Mouse (Mus musculus): ENCODE results near the gene Mapkapk3.

Gene Mapkapk3

DNA sequence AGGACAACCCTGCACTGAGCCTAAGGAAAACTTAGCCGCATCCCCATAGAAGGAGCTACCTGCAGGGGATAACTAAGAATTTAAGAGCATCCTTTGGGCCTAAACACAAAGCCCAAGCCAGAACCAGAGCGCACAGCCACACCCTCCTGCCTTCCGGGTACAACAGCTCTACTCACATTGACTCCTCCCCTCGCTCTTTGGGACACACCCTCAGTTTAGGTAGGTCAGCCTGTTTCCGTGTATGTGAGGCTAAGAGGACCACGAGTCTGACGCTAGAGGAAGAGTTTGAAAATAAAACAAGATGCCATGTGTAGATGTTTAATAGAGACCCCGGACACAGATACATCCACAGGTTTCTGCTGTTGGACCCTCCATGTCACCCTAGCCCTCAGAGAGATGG, 966 bp downstream of the Mapkapk3 start:
- no peak for DNase-seq (ENCODE audit: low spot score)

DNA sequence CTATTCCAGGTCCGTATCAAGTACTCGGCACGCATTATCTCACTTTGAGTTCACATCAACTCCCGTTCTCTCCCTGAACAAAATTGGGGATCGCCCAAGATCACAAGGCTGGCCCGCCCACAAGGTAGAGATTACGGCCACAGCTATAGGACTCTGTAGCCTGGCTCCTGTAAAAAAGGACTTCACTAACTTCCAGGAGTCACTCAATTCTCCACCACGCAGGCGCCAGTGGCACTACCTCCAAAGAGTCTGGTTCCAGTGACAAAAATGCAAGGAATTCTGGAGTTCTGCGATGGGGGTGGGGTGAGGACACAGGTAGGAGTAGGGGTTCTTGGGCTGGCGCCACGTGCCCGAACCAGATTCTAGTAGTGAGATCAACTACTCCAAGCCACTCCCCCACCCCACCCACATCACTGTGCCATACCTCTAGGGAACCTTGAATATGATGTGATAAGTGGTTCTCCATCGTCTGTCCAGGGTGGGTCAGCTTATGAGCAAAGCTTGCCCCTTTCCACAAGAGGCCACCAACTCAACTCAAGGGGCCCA, 1.5 kb downstream of the Mapkapk3 start:
- DNase-seq (ENCODE audit: low spot score): no peak

DNA sequence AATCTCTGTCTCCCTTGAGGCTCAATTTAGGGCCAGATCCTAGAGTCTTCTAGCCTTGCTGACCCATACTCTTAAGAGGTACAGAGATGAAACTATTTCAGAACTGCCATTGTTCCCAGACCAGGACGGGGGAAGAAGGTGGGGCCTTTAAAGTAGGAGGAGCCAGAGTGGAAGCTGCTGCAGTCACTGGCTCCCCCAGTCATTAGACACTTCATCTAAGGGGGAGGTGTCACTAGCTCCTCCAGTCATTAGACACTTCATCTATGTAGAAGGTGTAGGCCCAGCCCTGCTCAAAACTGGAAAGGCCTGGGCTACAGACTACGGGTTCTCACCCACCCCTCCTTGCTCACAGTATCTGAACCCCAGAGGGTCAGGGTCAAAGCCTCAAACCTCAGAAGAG, 2.4 kb downstream of the Mapkapk3 start:
- no peak for DNase-seq (ENCODE audit: low spot score)

DNA sequence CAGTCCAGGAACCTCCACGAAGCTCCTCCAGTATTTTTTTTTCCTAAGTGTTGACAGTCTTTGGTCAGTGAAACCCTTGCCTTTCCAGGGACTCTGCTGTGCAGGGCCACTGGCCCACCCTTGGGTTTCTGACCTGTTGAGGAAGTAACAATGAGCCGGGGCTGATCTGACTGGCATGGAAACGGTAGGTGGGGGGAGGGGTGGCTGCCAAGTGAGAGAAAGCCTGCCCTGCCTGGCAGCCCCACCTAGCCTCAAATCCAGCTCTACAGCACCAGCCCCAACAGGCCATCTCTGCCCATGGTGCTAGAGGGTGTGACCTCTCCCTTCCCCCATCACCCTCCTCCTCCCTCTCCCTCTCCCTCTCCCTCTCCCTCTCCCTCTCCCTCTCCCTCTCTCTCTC, 4.7 kb downstream of the Mapkapk3 start:
- no peak for DNase-seq (ENCODE audit: low spot score)

DNA sequence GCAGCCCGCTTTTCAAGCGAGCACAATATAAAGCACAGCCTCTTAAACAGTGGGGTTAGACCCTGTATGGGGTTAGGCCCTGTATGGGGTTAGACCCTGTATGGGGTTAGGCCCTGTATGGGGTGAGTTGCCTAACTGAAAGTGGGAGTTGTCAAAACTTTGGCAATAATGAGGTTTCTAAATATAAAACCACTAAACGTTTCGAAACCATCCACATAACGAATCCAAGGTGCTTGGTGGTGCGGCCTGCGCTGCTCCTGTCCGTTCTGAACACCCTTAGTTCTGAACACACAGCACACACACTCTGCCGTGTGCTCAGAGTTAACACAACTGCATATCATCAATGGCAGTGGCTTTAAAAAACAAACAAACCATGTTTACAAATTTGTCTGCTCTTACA, 6.7 kb downstream of the Mapkapk3 start:
- DNase-seq (ENCODE audit: low spot score): no peak

DNA sequence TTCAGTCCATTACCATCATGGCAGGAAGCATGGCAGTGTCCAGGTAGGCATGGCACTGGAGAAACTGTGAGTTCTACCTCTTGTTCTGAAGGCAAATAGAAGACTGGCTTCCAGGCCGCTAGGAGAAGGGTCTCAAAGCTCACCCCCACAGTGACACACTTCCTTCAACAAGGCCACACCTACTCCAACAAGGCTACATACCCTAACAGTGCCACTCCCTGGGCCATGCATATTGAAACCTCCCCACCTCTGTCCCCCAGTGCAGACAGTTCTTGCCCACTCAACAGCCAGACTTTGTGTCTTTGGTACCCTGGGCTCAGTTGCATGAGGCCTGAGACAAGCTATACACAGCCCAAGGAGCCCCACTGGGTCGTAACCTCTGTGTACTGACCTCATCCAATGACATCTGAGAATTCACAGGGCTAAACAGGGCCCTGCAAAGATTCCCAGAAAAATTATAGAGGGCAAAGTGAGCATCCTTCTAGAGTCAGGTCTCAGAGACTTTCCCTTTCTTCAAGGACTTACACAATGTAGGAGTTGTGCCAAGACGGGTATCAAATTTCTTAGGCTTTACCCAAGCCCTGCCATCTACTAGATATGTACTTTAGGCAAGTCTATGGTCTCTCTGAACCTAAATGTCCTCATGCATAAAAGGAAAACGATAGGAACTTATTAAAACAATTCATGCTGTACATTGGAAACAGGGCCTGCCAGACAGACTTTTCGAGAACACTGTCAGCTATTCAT, 8.3 kb downstream of the Mapkapk3 start:
- no peak for DNase-seq (ENCODE audit: low spot score)

DNA sequence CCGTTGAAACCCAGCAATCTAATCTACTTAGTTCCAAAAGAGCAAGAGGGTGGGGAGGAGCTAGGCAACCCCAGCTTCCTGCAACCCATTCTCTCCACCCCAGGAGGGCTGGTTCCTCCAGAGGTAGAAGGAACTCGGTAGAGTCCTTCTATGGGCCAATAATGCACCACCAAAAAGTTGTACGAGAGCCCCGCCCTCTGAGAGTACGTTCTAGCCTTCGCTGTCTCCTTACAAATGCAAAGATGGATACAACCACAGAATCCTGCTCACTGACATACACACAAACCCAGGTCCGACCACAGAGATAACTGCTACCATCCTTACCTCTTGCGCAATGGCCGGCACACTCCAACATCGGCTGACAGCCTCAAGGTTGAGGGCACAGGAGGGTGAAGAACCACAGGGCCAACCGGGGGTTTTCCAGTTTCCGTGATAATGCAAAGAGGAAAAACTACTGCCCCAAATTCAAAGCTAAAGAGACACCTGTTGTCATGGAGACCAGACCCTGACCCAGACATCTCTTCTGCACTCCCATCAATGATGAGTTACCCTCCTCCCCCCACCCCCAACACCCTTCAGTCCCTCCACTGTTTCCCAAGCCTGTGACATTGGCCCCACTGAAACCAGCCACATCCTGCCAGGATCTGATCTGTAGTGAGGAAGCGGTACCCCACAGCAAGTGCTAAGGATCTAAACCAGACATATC, 9.2 kb downstream of the Mapkapk3 start:
- DNase-seq (ENCODE audit: low spot score): no peak

DNA sequence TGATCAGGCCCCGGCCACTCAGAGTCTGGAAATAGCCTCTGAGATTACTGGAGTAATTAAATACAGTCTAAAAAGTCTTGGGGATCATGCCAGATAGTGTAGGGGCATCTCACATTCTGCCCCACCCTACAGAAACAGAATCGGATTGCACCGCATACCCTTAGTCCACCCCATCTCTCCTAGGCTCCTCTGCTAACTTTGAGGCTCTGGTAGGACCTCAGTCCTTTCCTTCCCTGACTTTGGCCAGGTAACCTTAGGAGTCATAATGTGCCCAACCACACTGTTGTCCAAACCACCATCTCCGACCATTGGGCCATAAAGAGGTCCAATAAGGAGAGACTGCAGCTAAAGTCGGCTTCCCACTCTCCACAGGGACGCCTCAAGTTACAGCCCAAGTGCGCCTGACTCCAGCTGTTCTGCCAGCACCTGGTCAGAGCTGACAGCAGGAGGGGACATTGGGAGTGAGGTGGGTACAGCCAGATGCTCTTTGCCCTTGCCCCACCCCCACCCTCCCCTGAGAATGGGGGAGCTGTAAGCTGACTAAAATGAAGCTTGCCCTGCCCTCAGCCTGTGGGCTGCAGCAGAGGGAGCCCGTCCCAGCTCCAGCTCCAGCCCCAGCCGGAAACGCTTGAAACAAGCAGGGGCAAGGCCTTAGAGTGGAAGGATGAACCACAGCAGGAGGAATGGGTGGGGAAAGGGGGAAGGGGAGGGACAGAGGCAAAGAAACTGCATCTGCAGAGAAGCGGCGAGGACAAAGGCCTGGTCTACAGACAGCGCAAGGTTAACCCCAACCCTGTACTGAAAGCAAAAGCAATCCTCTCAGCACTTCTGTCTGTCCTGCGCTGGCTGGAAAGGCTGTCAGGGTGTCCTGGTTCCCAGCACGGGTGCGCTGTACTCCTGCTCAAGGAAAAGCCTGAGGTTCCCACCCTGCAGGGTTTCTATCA, 10.0 kb downstream of the Mapkapk3 start:
- no peak for DNase-seq (ENCODE audit: low spot score)

DNA sequence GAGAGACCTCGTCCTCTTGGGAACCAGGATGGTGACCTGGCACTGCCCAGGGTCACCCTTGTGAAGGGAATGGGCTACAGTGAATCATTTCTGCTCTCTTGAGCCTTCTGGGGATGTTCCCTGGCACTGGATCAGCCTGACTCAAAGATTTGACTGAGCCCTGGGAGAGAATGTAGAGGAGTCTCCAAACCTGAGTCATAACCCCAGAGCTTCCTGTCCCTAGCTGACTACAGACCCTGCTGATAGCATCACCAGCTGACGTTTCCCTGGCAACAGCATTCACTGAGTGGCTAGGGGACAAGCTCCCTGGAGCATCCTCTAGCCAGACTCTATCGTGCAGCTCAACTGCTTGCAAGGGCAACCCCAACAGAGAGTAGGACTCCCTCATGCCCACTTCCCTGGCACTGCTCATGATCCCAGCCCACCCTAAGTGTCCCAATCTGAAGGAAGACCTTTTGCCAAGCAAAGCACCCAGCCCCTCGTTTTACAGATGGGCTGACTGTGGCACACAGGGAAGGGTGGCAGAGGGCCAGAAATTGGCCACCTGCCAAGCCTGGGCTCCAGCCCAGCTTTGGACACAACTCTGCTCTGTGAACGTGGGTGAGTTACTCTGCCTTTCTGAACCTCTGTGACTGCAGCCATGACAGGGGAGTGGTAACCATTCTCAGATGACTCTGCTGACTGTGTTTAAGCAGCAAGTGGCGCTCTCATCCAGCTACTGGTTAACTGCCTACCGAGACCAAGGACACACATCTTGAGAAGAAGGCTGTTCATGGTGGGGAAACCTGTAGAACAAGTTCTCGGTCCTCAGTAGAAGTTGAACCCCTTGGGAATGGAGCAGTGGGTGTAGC, 10.9 kb downstream of the Mapkapk3 start:
- no peak for DNase-seq (ENCODE audit: low spot score)

DNA sequence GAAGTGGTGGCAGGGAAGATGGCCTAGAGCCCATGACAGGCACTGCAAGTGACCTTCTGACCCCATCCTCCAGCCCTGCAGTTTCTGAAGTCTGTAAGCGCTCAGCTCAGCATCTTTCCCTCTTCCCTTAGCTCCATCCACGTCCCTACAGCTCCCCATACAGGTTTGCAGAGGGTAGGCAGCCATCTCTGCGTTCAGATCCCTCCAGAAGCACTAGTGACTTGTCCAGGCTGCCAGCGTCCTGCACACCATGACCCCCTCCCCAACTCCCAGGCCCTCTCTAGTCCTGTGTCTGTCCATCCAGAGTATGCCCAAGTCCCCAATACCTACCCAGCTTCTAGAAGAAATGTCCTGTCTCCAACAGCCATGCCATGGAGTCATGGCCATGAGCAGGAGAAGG, 11.6 kb downstream of the Mapkapk3 start:
- no peak for DNase-seq (ENCODE audit: low spot score)

DNA sequence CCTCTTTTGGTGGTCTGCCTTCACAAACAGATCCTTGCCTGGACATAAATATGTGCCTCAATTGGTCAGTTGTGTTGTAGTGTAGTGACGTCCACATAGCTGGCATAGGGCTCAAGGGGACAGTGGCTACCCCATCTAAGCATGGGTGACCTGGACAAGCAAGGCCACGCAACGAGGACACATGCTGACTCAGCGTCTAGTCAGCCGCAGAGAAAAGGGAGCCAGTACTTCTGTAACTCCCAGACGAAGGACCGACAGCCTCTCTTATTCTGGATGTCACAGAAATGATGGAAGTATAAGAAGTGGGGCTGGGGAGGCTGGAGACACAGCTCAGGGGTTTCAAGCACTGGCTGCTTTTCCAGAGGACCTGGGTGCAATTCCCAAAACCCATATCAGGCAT, 12.1 kb downstream of the Mapkapk3 start:
- DNase-seq (ENCODE audit: low spot score): no peak

DNA sequence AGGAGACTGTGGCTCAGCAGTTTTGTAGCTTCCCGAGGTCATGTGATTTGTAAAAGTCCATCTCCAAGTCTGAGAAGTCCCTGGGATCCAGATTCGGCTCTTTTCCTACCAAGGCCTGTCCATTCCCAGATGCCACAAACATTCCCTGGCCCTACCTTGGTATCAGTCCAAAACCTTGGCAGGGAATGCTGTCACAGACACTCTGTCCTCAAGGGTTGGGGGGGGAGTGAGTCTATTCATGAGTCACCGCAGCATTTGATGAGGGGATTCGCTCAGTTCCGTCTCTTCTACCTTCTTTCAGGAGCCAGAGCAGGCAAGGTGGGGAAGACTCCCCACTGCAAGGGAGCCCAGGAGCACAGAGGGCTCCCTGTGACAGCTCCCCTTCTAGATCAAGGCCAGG, 14.0 kb downstream of the Mapkapk3 start:
- no peak for DNase-seq (ENCODE audit: low spot score)

DNA sequence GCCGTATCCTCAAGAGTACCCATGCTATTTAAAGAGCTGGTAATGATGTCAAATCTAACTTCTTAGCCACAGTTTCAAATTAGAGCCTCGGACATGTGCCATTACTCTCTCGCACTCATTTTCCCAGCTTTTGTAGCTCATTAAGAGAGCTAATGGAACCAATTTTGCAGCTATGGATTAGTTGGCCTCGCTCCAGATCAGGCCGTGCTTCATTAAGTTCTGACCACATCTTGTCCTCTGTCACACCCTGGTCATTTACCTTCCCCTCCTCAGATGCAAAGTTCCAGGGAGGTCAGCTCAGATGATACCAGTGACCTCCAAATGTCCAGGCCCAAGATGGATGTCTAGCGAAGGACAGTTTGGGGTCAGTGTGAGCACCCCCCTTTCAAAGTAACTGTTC, 14.9 kb downstream of the Mapkapk3 start:
- no peak for DNase-seq (ENCODE audit: low spot score)

DNA sequence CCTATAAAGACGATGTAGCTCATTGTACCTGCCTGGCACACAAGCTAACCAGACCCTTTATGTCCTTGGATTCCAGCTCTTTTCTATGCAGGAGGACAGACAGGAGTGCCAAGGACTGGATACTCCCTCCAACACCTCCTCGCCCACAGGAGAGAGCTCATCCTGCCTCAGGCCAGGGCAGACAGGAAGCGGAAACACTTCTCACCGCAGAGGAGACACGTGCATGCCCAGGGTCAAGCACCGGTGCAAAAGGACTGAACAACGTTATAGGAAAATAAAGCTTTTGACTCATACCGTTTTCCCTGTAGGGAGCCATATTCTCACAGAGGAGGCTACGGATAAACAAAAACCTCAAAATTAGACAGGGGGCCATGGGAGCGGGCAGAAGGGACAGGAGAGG, 16.5 kb downstream of the Mapkapk3 start:
- DNase-seq (ENCODE audit: low spot score): no peak

DNA sequence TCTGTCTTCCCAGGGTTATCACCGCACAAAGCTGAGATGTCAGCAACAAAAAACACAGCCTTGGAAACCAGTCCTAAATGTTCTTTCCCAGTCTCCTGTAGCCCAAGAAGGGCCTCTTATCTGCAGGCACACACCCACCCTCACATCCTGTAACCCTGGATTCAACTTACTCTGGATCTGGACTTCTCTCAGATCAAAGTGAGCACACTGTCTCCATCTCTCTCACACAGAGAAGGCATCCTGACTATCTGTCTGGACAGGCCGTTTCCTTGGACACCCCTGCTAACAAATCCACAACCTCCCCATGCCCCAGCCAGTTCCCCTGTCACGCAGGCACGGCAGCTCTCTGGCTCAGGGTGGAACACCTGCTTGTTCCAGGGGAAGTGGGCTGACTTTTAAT, 17.4 kb downstream of the Mapkapk3 start:
- DNase-seq (ENCODE audit: low spot score): no peak

DNA sequence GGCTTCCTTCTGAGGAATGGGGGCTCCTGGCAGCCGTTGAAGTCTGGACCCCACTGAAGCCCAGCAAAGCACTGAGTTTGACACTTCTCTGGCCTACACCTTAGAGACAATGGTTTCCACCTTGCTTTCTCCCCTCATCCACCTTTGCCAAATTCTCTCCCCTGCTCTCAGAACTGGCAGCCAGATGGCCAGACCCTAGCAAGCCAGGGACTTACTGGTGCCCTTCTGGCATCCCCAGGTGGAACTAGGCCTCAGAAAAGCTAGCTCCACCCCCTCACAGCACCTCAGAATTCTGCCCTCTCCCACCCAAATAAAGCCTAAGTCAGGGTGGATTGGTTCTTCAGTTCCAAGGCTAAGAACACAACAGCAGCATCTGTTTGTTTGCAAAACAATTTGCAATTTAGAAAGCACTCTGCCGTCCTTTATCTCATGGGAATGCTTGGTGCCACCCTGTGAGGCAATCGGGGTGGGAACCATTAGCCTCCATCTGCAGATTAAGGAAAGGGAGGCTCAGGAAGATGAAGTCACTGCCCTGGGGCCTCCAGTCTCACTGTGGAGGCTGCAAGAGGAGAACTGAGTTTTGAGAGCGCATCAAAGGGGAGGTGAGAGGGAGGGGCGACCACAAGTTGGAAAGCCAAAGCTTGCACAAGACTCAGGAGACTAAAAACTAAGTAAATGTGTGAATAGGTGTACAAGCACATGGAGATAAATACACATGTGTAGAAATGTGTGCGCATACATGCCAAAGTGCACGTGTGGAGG, 18.3 kb downstream of the Mapkapk3 start:
- no peak for DNase-seq (ENCODE audit: low spot score)

DNA sequence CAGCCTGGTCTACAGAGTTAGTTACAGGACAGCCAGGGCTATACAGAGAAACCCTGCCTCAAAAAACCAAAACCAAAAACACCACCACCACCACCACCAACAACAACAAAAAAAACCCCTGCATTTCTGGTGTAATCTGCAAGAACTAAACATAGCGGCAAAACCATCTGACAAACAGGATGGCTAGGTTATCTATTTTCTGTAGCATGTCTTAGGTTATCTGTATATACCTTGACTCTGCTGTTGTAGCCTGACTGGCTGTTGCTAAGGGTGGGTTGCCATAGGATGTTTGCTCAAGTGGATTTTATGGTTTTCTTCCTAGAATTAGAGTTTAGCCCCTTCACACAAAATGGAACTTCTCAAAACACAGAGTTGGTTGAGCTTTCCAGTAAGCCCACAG, 19.9 kb downstream of the Mapkapk3 start:
- no peak for DNase-seq (ENCODE audit: low spot score)

DNA sequence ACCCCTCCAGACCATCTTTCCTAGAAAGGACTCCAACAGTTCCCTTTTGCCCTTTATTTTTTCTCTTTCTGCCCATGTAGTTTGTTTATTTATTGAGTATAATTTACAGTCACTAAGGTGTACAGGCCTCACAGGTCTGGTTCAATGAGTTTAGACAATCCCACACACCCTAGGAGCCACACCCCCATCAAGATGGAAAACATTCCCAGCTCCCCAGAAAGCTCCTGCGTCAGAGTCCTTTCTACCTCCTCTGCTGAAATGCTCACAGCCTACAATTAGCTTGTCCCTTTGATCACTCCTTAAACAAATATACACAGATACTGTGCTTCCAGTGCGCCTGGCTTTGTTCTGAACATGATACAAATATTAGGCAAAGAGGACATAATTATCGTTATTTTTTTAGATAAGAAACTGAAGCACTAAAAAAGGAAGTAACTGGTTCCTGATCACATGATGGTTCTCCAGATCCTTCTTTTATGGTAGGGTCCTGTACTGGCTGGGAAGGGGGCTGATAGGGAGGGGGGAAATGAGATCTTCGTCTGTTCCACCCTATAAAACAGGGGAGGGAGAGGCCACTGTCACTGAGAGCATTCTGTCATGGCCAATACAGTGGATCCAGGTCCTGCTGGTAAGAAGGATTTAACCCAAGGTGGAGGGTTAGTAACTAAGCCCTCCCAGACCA, 21.8 kb downstream of the Mapkapk3 start:
- DNase-seq (ENCODE audit: low spot score): no peak

DNA sequence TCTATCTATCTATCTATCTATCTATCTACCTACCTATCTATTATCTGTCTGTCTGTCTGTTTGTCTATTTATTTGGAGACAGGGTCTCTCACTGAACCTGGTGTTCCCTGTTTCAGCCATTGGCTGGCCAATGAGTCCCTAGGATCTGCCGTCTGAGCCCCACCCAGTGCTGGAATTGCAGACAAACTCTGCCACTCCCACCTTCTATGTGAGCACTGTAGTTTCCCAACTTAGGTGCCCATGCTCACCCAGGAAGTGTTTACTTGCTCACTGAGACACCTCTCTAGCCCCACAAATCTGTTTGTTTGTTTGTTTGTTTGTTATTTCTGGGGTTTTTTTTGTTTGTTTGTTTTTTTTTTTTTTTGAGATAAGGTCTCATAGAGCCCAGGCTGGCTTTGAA, 22.6 kb downstream of the Mapkapk3 start:
- no peak for DNase-seq (ENCODE audit: low spot score)

DNA sequence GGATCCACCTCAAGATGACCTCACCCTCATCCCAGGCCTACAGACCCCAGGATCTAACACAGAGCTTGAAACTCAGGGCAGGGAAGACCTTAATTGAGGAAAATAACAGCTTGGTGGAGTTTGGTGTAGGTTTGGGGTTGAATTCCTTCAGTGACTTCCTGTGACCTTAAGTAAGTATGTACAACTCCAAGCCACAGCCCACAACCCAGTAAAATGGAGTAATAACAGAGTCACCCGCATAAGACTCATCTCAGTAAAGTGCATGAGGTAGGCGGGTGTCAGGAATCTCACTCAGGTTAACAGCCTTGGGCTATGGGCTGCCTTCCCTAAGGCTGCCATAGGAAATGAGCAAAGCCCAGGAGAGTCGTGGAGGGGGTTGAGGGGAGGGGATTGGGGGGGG, 24.9 kb downstream of the Mapkapk3 start:
- no peak for DNase-seq (ENCODE audit: low spot score)
